Mouse (Mus musculus) adrenal gland, postnatal 36 days (tissue): Measurements from ENCODE around the gene Rnf151. TPM values are rescaled to one million over a fixed set of nuclear protein-coding genes. Genes with fewer than 3 reads are reported as not detected.
"Not testable (repeated sequence)": the region's sequence is repeated elsewhere in the genome, so short reads cannot be mapped to it uniquely, and the experiment has no call there.

Experiments used
- DNase-seq, 2 experiments: peaks; one replicate each; pipeline ENCODE4 v3.0.0; 2021; ENCODE audit warnings: mixed read lengths in 1 of 2
- total RNA-seq, 2 experiments: library from RNA; stranded (reverse); gene quantifications; 2 replicates each; pipeline ENCODE4 v1.2.3; 2021

Rnf151 gene
- total RNA-seq, 2 experiments from 2014 or later: not detected

DNA sequence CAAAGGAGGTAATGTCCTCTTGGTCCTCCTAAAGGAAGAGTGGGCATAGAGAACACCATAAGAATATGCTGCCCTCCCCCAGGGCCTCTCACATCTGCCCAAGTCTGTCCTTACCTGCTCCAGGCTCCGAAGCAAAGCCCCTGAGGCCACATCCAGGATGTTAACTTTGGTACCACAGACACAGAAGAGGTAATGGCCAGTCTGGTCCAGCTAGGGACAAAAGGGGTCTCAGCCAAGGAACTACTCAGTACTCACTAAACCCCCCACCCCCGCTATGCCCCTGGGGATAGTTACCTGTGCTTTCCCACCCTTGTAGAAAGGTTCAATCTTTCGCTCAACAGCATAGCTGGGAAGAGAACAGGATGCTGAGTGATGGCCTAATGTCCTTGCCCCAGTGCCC lies 12.0 kb downstream of the Rnf151 start:
- no peak for DNase-seq

DNA sequence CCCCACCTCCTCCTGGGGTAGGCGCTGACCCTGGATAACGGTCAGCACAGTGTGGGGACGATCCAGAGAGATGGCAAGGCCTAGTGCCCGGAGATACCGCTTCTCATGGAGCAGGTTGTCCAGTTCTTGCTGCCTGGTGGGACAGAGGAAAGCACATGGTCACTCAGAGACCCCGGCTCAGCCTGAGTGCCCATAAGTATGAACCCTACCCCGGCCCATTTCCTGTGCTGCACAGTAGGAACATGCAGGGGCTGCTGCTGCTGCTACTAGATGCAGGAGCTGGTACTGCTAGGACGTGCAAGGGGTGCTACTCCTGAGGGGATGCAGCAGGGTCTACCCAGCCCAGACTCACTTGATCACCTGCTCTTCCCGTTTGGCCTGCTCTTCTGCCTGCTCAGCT lies 16.6 kb downstream of the Rnf151 start:
- DNase-seq: no peak

DNA sequence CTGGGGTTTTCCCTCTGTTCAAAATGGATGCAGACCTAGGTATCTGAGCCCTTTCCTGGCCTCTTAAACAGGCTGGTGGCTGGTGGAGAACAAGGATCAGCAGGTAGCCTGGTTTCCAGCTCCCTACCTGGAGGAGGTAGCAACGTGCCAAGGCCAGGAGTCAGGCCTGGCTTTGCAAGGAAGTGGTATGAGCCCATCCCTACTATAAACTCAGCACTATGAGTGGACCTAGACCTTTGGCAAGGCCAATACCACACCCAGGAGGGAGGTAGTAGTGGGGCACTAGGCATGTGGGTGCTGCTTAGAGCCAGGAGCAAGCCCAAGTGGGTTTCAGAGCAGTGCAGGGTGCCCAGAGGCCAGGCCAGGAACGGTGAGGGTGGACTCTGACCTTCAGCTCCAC lies 18.4 kb downstream of the Rnf151 start:
- no peak for DNase-seq

DNA sequence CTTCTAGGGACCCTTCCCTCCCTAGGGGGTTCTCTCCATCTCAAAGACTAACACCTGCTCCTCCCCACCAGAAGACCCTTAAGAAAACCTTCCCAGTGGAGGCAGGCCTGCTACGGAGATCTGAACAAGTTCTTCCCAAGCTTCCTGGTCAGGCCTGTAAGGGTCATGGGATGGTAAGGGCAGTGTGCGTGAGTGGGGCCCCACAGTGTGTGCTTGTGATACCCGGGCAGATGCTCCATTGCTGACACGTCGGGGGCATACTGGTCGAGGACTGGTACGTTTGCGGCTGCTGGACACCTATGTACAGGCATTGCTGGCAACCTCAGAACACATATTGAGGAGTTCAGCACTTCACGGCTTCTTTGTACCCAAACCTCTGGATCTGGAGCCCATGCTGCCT lies 19.1 kb downstream of the Rnf151 start:
- DNase-seq: no peak

DNA sequence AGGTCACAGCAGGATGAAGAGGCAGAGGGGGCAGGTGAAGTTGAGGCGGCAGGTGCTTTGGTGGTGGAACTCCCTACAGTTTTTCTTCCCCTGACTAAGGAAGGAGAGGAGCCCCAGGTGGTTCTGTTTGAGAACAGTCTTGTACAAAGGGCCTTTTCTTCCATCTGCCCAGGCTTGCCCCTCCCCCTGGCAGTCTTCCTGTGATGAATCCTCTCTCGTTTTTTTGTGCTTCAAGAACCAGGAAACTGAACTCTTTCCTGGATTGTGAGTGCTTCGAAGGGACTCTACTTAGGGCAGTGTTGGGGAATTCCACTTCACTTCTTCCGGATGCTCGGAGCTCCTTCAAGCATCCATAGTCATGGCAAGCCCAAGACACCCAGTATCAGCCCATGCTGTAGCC lies 19.9 kb downstream of the Rnf151 start:
- no peak for DNase-seq

DNA sequence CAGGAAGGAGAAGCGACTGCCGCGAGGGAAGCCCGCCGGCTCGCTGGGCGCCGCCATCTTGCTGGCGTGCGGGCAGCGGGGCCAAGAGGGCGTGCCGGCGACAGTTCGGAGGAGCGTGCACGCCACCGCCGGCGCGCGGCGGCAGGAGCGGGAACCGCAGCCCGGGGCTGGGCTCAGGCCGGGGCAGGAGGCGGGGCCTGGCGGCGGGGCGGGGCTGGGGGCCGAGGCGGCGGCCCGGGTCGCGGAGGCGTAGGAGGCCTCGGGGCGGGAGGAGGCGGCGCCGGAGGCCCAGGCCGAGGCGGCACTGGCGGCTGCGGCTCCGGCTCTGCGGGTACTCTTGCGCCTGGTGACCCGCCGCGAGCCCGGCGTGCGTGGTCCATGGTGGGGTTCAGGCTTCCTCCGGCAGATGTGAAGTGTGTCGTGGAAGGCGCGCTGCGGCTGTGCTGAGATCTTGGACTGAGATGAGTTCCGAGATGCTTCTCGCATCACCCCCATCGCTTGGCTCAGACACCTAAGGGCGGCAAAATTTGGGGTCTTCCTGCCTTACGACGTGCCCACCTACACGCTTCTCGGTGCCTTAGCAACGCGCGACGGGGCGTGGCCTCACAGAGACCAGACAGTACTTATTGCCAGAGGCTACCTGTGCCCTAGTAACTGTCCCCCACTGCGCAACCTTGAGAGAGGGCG lies 21.7 kb downstream of the Rnf151 start, which contains the start of the genes Gfer and Noxo1:
Gene Gfer (minus strand): TSS at position 146 of the 687 bp plus-strand sequence.
Gene Noxo1 (plus strand): TSS at position 224 of the 687 bp plus-strand sequence.
- peak; percentile 95 to 97 for DNase-seq

DNA sequence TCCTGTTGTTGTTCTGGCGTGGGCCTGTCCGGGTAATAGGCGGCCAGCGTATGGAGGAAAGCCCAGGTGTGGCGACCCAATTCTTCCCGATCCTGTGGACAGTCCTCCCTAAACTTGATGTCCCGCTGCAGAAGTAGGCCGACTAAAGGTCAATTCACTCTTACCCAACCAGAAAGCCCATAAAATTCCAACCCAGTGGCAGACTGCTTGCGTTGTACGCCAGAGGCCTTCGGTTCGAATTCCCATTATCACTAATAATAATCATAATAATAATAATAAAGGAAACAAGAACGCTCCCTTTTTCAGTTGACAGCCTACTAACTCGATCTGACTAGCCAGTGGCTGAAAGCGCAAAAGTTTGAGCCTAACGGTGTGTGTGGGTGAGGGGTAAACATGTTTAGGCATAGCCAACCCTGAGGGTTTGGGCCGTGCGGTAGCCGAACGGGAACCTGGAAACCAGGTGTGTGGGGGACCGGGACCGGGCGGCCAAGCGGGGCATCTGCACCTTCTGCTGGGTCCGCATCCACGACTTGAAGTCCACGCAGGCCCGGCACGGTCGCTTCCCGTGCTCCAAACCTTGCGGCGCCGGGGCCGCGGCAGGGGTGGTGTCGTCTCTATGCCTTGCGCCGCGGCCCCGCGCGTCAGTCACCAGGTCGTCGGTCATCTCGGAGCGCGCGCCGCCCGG lies 22.4 kb downstream of the Rnf151 start:
- DNase-seq: no peak

DNA sequence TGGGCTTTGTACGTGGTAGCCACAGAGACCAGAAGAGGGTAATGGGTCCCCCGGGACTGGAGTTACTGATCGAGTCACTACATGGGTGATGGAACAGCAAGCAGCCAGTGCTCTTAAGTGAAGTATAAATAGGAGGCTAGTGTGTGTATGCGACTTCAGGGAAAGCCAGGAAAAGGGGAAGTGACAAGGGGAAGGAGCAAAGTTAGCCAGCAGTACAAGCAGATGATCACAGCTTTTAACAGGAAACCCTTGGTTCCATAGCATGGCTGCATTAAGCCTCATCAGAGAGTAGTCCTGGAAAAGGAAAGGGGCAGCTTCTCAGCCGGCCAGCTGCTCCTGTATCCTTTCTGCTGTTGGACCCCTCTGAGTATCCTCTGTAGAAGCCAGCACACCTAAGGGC lies 25.5 kb downstream of the Rnf151 start:
- DNase-seq: no peak

DNA sequence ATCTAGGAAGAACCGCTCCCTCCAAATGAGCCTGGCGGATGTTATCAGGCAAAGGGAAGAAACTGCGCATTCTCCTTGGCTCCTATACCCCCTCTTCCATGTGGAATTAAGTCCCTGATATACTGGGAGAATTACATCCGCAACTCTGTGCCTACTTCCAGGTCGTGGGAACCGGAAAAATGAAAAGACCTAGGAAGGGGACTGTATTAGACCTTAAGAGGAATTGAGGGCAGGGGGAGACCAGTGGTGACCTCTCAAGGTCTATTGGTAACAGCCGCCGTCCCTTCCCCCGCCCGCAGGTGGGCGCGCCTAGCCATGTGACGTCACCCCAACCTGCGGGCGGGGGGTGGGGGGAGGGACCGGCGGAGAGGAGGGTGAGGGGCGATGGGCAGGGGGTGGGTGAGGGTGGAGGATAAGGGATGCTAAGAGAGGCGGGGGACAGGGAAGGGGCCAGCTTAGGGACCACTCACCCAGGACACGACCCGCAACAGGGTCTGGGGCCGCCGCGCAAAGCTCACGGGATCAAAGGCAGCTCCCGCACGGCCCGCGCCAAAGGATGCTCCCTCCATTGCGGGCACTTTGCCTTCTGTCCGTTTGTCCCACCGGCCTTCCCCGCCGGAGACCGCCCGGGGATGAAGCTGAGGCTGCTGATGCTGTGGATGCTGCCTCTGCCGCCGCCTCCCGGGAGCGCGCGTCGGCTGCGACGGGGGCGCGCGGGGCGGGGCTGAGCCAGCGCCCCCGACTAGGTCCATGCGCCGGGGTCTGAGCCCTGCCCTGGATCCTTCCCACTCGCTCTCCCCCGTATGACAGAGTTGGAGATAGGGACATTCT lies 28.4 kb downstream of the Rnf151 start, which contains the start of gene Syngr3:
Gene Syngr3 (minus strand): TSS at position 705 of the 831 bp plus-strand sequence.
- peak in 1 of 2 experiments; percentile 17 for DNase-seq

DNA sequence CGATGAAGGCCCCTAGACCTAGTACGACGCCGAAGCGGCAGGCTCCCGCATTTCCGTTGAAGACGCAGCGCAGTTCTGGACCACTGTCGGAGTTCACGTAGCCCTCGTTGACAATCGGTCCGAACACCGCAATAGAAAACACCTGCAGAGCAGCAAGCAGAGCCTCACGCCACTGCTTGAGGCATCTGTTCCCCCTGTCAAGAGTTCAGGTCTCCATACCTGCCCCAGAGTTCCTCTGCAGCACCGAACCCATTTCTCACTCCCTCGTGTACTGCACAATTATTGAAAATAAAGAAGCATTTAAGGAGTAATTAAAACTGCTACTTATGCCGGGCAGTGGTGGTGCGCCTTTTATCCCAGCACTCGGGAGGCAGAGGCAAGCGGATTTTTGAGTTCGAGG lies 30.3 kb downstream of the Rnf151 start:
- no peak for DNase-seq

DNA sequence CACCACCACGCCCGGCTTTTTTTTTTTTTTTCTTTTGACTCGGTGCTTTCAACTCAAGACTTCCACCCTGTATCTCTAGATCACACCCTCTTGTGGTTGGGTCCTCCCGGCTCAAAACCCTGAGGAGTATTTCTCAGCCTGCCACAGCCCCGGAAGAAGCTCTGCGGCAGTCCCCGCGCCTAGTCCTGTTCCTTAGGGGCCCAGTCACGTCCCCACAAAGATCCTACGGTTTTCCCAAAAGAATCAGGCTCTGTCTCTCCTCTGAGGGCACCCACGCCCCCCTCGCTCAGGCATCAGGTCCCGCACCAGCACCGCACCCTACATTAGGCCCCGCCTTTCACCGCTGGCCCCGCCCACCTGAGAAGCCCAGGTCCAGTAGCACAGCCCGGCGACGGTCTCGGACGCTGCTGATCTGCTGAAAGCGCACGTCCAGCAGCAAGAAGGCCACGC lies 30.7 kb downstream of the Rnf151 start:
- peak; percentile 76 to 81 for DNase-seq

DNA sequence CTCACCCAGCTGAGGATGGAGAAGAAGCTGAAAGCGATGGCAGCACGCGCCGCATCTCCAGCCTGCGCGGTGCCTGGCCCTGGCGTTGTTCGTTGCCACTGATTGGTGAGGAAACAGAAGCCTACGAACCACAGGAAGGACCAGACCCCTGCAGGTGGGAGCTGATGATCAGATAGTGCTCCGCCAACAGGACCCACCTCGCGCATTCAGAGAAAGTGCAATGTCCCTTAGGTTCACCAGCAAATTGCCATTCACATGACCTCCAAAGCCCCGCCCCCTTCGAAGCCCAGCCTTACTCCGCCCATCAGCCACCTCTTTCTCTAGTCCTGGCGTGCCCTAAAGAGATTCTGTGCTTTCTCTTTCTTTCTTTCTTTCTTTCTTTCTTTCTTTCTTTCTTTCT lies 31.3 kb downstream of the Rnf151 start:
- DNase-seq: peak; percentile 42 to 67

DNA sequence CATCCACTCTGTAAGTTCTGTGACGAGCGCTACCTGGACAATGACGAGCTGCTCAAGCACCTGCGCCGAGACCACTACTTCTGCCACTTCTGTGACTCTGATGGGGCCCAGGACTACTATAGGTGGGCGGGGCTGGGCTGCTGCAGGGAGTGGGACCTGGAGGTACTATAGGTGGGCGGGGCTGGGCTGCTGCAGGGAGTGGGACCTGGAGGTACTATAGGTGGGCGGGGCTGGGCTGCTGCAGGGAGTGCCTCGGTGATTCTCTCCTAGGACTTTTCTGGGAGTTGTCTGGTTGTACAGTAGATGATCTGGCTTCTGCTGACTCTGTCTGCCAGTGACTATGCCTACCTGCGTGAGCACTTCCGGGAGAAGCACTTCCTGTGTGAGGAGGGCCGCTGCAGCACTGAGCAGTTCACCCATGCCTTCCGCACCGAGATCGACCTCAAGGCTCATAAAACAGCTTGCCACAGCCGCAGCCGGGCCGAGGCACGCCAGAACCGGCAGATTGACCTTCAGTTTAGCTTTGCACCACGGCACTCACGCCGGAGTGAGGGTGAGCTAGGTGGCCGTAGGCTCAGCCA lies 40.3 kb downstream of the Rnf151 start:
- DNase-seq: no peak

DNA sequence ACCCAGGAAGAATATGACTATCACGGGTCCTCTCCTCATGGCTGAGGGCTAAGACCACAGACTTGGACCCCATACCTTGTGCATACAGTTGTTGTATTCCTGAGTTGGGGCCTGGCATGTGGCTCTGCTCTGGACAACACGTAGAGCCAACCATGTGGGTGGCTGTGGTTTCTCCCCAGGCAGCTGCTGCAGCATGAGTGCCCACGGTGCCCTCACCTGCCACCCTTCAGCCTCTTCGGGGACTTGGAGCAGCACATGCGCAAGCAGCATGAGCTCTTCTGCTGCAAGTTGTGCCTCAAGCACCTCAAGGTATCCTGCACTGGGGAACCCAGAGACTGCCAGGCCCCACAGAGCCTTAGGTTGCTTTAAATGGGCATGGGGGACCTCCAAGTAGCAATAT lies 41.0 kb downstream of the Rnf151 start:
- DNase-seq: no peak

DNA sequence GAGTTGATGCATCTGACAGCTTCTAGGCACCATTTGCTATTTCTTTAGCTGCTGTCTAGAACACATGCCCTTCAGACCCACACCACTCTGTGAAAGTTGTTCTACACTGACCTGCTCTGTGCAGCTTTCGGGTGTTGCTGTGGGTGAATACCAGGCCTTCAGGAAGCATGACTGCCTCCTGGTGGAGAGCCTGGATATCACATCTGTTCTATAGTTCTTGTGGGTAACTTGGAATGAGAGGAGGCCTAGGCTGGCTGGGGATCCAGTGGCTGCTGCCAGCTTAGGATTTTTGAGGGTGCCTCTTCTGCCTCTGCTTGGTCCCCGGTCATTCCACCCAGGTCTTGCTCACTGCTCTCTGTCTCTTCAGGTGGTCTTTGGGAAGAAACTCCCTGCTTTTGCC lies 41.7 kb downstream of the Rnf151 start:
- DNase-seq: peak; percentile 40 to 72

DNA sequence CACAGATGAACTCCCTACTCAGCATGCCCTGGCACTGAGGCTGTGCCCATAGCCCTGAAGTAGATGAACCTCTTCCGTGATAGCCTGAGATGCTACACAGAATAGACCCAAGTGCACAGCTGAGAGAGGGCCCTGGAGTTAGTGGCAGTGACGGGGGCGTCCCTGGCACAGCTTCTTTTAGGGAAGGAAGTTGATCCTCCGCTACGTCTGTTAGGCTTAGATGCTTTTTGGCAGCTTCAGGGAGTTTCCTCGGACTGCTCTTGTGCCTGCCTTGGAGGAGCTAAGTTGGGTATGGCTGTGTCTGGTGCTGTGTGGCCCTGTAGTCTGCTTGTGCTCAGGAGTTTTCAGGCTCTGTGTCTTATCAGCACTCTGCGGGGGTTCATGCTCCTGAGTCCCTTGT lies 43.6 kb downstream of the Rnf151 start:
- DNase-seq: no peak

DNA sequence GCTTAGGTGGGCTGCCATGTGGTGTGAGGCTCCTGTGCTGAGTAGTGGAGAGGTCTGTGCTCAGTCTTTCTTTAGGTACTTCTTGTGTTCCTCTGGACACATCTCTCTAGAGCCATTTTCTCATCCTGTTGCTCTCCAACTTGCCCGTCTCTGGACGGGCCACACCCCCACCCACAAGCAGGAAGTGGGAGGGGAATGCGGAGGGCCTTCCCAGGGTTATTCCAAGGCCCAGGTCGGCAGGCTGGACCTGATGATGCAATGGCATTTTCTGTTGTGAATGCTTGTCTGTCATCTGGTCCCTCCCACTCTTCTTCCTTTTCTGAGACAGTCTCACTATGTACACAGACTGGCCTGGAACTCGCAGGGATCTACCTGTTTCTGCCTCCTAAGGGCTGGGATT lies 45.7 kb downstream of the Rnf151 start:
- DNase-seq: peak; percentile 81 to 82

DNA sequence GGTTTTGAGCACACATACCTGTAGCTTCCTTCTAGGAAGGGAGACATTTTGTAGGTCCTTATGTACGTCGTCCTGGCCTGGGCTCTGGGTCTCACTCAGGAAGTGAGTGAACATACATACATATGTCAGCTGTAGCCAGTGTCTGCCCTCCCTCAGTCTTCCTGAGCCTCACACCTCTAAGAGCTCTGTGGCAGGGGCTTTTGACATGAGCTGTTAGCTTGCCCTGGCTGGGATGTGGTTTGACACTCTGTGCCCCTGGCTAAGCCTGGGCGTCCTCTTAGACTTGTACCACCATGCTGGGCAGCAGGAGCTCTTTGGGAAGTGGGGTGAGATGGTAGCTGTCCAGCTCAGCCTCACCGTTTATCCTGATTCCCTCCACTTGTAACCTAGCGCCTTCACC lies 46.5 kb downstream of the Rnf151 start:
- DNase-seq: no peak

DNA sequence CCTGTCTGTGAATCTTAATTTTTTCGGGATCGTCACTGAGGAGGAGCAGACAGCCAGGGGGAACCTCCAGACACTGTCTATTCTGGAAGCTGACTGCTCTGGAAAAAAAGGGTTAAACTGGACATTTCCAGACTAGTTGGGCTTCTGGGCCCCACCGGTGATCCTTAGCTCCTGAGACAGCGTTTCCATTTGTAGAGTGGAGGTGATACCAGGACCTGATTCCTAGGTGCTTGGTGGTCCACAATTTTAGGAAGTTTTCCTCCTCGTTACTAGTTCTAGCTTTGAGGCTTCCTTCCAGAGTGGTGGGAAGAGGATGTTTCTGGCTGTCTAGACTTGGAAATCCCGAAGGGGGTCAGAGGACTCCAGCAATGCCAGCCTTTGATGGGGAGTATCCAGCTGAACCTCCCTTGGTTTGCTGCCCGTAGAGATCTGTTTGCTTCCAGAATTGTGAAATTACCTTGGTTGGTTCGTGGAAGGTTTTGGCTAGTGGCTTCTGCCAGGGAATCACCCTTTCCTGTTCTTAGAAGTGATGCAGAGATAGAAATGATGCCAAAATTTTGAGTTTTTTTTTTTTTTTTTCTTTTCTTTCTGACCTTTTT lies 47.5 kb downstream of the Rnf151 start:
- no peak for DNase-seq

DNA sequence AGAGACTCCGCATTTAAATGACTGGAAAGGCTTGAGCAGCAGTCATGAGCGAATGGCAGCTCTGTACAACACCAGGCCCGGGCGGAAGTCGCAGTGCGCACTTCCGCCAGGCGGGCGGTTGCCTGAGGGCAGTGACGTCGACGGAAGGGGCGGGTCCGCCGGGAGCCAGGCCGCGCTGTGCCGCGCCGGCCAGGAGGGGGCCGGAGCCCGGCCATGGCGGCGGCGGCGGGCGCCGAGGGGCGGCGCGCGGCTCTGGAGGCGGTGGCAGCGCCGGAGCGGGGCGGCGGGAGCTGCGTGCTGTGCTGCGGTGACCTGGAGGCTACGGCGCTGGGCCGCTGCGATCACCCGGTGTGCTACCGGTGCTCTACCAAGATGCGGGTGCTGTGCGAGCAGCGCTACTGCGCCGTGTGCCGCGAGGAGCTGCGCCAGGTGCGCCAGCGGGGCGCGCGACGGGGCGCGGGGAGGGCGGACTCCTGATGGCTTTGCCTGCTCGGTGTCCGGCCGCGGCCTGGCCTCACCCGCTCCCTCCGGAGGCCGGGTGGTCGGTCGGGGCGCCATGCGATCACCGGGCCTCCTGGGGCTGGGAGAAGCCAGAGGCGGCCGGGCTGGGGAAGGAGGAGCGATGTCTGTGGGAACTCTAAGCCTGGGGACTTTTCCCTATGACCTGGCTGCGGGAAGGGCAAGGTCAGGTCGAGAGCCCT lies 48.2 kb downstream of the Rnf151 start, which contains the start of gene Zfp598:
Gene Zfp598 (plus strand): TSS at position 143 of the 701 bp plus-strand sequence.
- DNase-seq: peak; percentile 98 to 99

DNA sequence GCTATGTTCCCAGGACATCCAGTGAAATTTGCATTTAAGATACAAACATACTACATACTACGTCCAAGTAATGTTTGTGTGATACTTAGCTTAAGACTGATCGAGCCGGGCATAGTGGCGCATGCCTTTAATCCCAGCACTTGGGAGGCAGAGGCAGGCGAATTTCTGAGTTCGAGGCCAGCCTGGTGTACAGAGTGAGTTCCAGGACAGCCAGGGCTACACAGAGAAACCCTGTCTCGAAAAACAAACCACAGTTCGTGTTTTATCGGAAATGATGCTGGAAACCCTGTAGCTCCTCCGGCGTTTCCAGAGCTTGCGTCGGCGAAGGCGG lies 48.7 kb downstream of the Rnf151 start:
- DNase-seq: not testable (repeated sequence)
